Mouse (Mus musculus): Measurements from ENCODE around the gene Cpsf2.

GRCm38 (mm10) chr12:101978588-101978987 lies 2.8 kb downstream of the Cpsf2 start:
- TF ChIP-seq GATA1 (IDR thresholded peaks at IDR 0.05; ENCODE audit: low read length) (no peak), TAL1 (IDR thresholded peaks at IDR 0.05; ENCODE audit: low read length) (no peak)

Measured in erythroblast, embryonic 14.5 days (primary cell).